Mouse (Mus musculus) embryonic stem cell, embryonic (primary cell): ENCODE results near the gene Dhx30.

ENCODE experiments used
- CTCF ChIA-PET, 4 experiments: fragments of 300-600 bp in 2 of 4; fragments of 350-600 bp in 2 of 4; sonication (Branson Sonifier 250); formaldehyde crosslinking; loops; one replicate each; lab custom pipeline; 2022; ENCODE audit warnings: inconsistent platforms in 2 of 4; lab: Charles Lee
- POLR2A ChIA-PET, 4 experiments: fragments of 300-600 bp in 2 of 4; fragments of 350-600 bp in 2 of 4; sonication (Branson Sonifier 250); formaldehyde crosslinking; loops; one replicate each; lab custom pipeline; 2022; ENCODE audit warnings: antibody characterized with exemption in 4 of 4, inconsistent platforms in 1 of 4; lab: Charles Lee

Gene Dhx30

DNA sequence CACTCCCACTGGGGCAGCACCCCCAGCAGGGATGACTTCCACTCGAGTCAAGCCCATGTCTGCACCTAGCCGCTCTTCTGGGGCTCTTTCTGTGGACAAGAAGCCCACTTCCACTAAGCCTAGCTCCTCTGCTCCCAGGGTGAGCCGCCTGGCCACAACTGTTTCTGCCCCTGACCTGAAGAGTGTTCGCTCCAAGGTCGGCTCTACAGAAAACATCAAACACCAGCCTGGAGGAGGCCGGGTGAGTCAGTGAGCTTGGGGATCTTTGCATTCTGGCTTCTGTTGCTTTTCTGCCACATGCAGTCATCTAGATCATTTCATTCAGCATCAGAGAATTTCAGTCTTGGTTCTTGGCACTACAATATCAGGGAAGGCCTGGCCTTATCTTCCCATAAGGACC, 48.9 kb downstream of the Dhx30 start:
- POLR2A ChIA-PET: interaction anchor here in 1 of 4 experiments (0.6 kb wide), 1 partner anchor 81 kb away, joined by 3 read pairs; no protein-coding TSS in a partner anchor
- CTCF ChIA-PET: no interaction called here

- POLR2A ChIA-PET: interaction anchor here in 1 of 4 experiments (0.6 to 2.0 kb wide), 5 partner anchors 11 to 37 kb away, joined by 3 to 7 read pairs (median 4); no protein-coding TSS in a partner anchor
- CTCF ChIA-PET: no interaction called here
Observed at GRCm38 (mm10) chr9:110064641-110065040, 53.0 kb downstream of the Dhx30 start.

DNA sequence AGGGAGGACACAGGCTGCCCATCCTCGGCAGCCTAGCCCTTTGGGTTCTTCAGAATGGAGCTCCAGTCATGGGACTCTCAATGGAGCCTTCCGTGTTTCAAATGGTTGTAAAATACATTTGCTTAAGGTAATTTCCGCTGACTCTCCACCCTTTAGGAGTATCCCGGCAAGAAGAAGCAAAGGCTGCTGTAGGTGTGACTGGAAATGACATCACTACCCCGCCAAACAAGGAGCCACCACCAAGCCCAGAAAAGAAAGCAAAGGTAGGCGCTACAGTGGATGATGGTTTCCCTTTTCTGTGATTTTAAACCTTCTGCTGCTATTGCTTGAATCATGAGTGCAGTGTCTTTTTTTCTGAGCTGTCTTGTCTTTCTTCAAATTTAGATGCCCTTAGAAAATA, 54.8 kb downstream of the Dhx30 start:
- CTCF ChIA-PET: interaction anchor here in 2 of 4 experiments (0.7 to 1.1 kb wide), 3 partner anchors 13 to 213 kb away, joined by 3 read pairs; no protein-coding TSS in a partner anchor
- POLR2A ChIA-PET: interaction anchor here (0.6 to 3.0 kb wide), 15 partner anchors 9 to 1489 kb away, joined by 3 to 17 read pairs (median 4); no protein-coding TSS in a partner anchor

- ChIA-PET CTCF (interaction anchor here in 3 of 4 experiments (0.7 to 1.1 kb wide), 3 partner anchors 10 to 170 kb away, joined by 3 read pairs; no protein-coding TSS in a partner anchor), POLR2A (interaction anchor here (0.5 to 3.0 kb wide), 13 partner anchors 9 to 175 kb away, joined by 3 to 17 read pairs (median 4); no protein-coding TSS in a partner anchor)
Observed at GRCm38 (mm10) chr9:110062405-110062804, 55.2 kb downstream of the Dhx30 start.

DNA sequence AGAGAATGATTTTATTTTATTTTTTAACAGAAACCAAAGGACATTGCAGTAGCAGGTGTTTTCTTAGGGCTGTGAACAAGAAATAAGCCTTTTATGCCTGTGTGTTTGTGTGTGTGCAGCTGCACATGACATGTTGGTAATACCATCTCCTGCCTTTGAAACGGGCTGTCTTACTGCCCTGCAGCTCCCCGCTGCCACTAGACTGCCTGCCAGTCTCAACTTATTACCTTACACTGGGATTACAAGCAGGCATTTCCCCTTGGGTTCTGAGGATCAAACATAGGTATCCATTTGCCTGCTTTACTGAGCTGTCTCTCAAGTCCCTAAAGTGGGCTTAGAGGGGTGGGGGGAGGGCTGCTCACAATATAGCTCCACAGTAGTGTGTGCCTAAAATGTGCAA, 56.9 kb downstream of the Dhx30 start:
- POLR2A ChIA-PET: interaction anchor here in 2 of 4 experiments (0.7 to 3.0 kb wide), 7 partner anchors 8 to 710 kb away, joined by 3 to 14 read pairs (median 8); no protein-coding TSS in a partner anchor

GRCm38 (mm10) chr9:110057200-110057599, 60.4 kb downstream of the Dhx30 start:
- CTCF ChIA-PET: interaction anchor here in 1 of 4 experiments (0.6 kb wide), 1 partner anchor 37 kb away, joined by 4 read pairs; no protein-coding TSS in a partner anchor
- POLR2A ChIA-PET: interaction anchor here in 1 of 4 experiments (1.1 kb wide), 2 partner anchors 17 to 18 kb away, joined by 3 to 4 read pairs; no protein-coding TSS in a partner anchor

More for the DNA sequence above, 56.9 kb downstream of the Dhx30 start:
- CTCF ChIA-PET: interaction anchor here in 2 of 4 experiments (0.6 to 0.7 kb wide), 3 partner anchors 65 to 77 kb away, joined by 3 to 4 read pairs (median 4); no protein-coding TSS in a partner anchor

DNA sequence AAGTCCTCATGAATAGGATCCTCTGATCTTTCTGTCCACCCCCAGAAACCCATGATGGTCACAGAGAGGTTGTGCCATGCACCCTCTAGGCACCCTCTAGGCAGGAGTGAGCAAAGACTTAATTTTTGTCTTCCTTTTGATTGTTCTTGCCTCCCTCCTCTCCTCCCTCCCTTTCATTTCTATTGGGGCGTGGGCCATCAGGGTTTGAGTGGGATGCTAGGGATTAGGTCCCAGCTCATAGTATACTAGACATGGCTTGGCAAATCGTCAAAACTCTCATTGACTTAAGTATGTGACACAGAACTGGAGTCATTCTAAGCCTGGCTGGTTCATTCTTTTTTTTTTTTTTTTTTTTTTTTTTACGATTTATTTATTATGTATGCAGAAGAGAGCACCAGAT, 62.8 kb downstream of the Dhx30 start:
- CTCF ChIA-PET: no interaction called here
- POLR2A ChIA-PET: interaction anchor here in 2 of 4 experiments (0.6 to 1.6 kb wide), 5 partner anchors 9 to 67 kb away, joined by 3 to 7 read pairs (median 5); no protein-coding TSS in a partner anchor

DNA sequence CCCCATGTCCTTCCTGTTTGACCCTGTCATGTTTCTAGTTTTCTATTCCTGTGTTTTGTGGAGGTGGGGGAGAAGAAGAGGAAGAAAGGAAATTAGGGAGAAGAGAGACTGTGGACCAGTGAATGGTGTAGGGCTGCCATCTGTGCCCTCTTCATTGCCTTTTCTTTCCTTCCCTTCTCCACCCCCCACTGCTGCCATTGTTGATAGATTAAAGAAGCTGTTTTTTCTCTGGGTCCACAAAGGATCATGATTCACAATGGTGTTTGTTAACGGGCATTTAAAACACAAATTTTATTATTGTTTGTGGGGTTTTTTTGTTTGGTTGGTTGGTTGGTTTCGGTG, 63.6 kb downstream of the Dhx30 start:
- CTCF ChIA-PET: no interaction called here

DNA sequence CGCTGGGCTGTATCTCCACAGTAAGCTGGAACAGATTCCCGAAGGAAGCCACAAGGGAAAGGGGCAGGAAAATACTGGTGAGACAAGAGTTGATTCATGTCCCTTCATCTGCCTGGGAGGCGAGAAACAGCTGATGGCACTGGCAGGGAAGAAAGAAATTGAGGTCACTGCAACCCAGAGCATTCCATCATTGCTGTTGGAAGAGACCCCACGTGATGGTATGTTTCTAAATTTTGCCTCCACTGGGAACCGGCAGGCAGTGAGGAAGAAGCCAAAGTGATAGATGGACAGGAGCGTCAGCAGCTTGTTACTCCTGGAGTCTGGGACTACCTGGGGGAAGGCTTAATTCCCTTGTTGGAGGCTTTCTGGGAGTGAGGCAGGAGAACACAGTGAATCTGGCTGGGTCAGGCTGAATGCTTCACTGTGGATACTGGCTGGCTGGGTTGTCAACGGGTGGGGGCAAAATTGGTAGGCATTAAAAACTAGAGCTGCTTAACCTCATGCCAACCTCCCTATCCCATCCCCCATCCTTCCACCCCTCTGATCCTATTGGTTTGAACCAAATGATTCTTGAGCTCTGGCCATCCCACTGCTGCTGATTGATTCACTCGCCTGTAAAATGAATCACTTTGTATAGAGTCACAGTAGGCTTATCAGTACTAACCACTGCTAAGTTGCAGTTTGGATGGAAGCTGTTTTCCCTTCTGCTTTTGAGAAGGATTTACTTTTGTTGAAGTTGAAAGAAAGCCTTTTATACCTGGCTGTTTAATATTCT, 64.1 kb downstream of the Dhx30 start:
- ChIA-PET CTCF (interaction anchor here in 1 of 4 experiments (2.2 kb wide), 1 partner anchor 19 kb away, joined by 6 read pairs; no protein-coding TSS in a partner anchor), POLR2A (interaction anchor here in 2 of 4 experiments (0.7 to 4.1 kb wide), 19 partner anchors 8 to 221 kb away, joined by 3 to 23 read pairs (median 5); partner anchors contain the start of genes Dhx30 (in 1 of the 2), Nme6 (in 1 of the 2) and Smarcc1 (in 1 of the 2))

More for the DNA sequence above, 63.6 kb downstream of the Dhx30 start:
- POLR2A ChIA-PET: interaction anchor here in 2 of 4 experiments (0.8 to 4.1 kb wide), 10 partner anchors 8 to 62 kb away, joined by 3 to 23 read pairs (median 4); no protein-coding TSS in a partner anchor

GRCm38 (mm10) chr9:110052951-110053304, 64.7 kb downstream of the Dhx30 start:
- ChIA-PET CTCF (interaction anchor here in 1 of 4 experiments (2.2 kb wide), 1 partner anchor 19 kb away, joined by 6 read pairs; no protein-coding TSS in a partner anchor), POLR2A (interaction anchor here in 2 of 4 experiments (0.7 to 4.1 kb wide), 17 partner anchors 7 to 220 kb away, joined by 3 to 23 read pairs (median 6); partner anchors contain the start of genes Dhx30 (in 1 of the 2), Nme6 (in 1 of the 2) and Smarcc1 (in 1 of the 2))

- CTCF ChIA-PET: interaction anchor here in 3 of 4 experiments (0.6 to 2.2 kb wide), 7 partner anchors 20 to 66 kb away, joined by 3 to 11 read pairs (median 4); no protein-coding TSS in a partner anchor
- POLR2A ChIA-PET: interaction anchor here in 3 of 4 experiments (0.5 to 4.2 kb wide), 42 partner anchors 8 to 219 kb away, joined by 3 to 24 read pairs (median 4); partner anchors contain the start of genes Cdc25a (in 1 of the 3) and Nme6 (in 1 of the 3)
Observed at GRCm38 (mm10) chr9:110051869-110052661, 65.6 kb downstream of the Dhx30 start.

DNA sequence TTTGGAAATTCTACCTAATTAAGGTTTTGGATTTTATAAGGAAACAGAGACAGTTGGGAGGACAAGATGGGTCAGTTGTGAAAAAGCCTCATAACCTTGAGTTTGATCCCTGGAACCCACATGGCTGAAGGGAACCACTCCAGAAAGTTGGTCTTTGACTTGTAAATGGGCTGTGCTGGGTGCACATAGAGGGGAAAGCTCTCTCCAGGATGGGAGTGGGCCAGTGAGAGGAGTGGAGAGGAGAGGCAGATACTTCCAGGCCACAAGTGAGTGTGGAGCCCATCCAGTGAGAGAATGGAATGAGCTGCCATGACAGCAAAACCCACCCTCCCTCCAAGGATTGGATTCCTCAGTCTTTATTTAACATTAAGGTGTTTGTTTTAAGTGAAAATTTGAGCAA, 66.4 kb downstream of the Dhx30 start:
- ChIA-PET POLR2A (interaction anchor here in 3 of 4 experiments (0.5 to 4.2 kb wide), 35 partner anchors 9 to 180 kb away, joined by 3 to 24 read pairs (median 4); partner anchors contain the start of gene Cdc25a (in 1 of the 3)), CTCF (interaction anchor here (0.5 to 2.2 kb wide), 11 partner anchors 19 to 1615 kb away, joined by 3 to 11 read pairs (median 4); no protein-coding TSS in a partner anchor)

DNA sequence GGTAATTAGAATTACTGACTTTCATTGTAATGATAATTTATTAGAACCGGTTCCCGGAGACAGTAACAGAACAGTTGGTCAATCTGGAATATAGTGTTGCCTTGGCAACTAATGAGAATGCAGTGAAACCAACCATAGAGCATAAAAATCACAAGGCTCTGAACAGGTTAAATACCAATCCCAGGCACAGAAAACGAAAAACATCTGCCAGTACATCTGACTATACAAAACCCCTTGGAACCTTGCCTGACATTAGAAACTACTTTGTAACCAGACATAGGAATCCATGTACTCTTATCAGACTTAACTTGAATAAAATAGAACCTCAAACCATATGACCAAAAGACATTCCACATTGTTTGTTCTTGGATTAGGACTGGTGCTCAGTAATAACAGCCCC, 69.8 kb downstream of the Dhx30 start:
- CTCF ChIA-PET: no interaction called here
- POLR2A ChIA-PET: interaction anchor here in 1 of 4 experiments (0.7 to 1.9 kb wide), 3 partner anchors 10 to 60 kb away, joined by 3 to 4 read pairs (median 4); no protein-coding TSS in a partner anchor

DNA sequence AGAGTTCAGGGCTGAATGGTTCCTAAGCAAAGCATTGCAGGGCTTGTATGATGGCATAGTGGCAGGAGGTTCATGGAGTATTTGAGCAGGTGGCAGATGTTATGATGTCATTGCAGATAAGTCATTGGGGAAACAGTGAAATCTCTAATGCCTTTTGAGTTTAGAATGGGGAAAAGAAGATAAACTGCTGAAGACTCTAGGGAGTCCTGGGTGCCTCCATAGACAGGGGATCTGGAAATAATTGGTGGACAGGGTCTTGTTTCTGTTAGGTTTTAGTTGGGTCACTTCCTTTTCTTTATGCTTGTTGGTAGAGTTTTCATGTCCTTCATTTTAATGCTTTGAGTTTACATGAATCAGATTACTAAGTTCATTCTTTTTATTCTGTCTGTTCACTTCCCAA, 70.4 kb downstream of the Dhx30 start:
- ChIA-PET POLR2A (no interaction called here), CTCF (no interaction called here)

DNA sequence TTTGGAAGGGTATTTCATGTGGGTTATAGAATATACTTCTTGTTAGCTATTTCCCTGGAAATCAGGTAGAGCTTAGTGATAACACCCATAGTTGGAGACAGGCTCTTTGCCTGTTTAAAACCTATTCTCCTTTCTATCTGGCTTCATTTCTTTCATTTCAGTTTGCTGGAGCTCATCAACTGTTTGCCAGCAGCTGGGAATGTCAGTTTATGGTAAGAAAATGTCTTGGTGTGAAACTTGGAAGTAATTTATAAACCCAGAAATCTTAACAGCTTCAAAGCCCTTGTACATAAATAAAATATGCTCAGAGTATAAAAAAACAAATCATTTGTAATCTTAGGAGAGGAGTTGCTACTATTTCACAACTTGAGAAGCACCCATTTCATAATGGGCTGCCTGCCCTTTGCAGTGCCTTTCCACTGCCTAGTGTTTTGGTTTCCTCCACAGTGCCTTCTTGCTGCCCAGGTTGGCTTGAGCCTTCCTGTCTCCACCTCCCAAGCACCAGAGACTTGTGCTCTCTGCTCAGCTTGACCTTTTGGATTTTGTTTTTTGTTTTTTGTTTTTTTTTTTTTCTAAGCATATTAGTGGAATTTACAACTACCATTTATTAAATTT, 71.8 kb downstream of the Dhx30 start:
- POLR2A ChIA-PET: interaction anchor here in 2 of 4 experiments (0.5 to 1.9 kb wide), 4 partner anchors 8 to 195 kb away, joined by 3 to 5 read pairs (median 4); no protein-coding TSS in a partner anchor
- CTCF ChIA-PET: no interaction called here

DNA sequence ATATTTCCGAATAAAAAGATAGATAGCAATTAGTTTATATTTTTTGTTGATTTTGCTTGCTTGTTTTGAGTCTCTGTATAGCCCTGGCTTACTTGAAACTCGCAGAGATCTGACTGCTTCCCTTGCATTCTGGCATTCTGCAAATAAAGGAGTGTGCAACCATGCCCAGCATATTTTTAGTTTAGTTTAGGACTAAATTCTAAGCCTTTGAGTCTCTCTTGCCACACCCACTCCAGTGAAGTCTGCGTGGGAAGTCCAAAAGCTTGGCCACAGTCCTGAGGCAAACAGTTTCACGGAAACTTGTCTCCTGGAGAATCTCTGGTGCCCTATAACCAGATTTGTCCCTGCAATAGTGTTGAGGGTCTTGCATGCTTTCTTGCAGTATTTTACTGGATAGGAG, 73.3 kb downstream of the Dhx30 start:
- CTCF ChIA-PET: no interaction called here

DNA sequence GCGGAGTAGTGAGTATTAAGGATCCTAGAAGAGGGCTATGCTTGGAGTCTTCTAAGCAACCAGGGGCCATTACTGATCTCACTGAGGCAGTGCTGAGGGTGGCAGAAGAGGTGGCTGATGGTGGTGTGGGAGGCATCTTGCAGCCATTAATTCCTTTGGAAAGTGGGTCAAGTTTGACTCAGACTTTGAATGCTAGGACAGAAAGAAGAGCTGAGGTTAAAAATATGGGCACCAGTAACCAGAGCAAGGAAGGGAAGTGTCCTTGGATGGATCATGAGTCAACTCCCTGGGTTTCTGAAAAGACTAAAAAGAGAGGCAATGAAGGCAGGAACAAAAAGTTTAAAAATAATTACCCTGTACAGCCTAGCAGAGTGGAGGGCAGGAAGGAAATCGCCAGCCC, 79.1 kb downstream of the Dhx30 start:
- POLR2A ChIA-PET: interaction anchor here in 3 of 4 experiments (0.9 to 1.4 kb wide), 8 partner anchors 9 to 39 kb away, joined by 3 to 4 read pairs (median 3); no protein-coding TSS in a partner anchor
- CTCF ChIA-PET: no interaction called here

More for the DNA sequence above, 73.3 kb downstream of the Dhx30 start:
- POLR2A ChIA-PET: interaction anchor here in 1 of 4 experiments (0.7 to 1.9 kb wide), 3 partner anchors 10 to 28 kb away, joined by 3 to 5 read pairs (median 3); no protein-coding TSS in a partner anchor
